In genomic region chr4:132972101-132972500, GRCm38 (mm10) we compare ENCODE assay signal across 14 mouse cellular contexts. TPM values are rescaled to one million over a fixed set of nuclear protein-coding genes. Genes with fewer than 3 reads are reported as not detected.
A peak's percentile ranks its signal among the peaks of the same experiment; 100 is the strongest.
DNase-seq lines count a peak whose midpoint lies in the region; ATAC-seq and TF ChIP-seq lines count a peak whose summit lies in the region.
"Had no signal": no experiment of that assay in that cellular context is flagged by ENCODE, and none has a peak within 500 bp of the region (broad histone marks: within the 10 kb centered on the region; RNA-seq: fewer than 3 reads in every experiment).

No protein-coding gene starts in this region.

- H3K9me3 ChIP-seq in lung, postnatal 0 days (ENCODE audit: low read length), result no peaks in the 10 kb centered on the region
- no peaks in the 10 kb centered on the region for H3K9me3 ChIP-seq in E14TG2a.4 (ENCODE audit: low read length)
- H3K9me3 ChIP-seq in limb, embryonic 10.5 days (replicated peaks), result no peaks in the 10 kb centered on the region
- no peaks in the 10 kb centered on the region for H3K9me3 ChIP-seq in forebrain, embryonic 12.5 days
- H3K9me3 ChIP-seq: heart, embryonic 15.5 days; limb, embryonic 13.5 days; midbrain, embryonic 13.5 days had no signal

- H3K9ac ChIP-seq in lung, postnatal 0 days (replicated peaks; ENCODE audit: low read depth), result no peak overlapping the region
- no peak overlapping the region for H3K9ac ChIP-seq in forebrain, embryonic 12.5 days
- H3K9ac ChIP-seq: forebrain, postnatal 0 days; heart, embryonic 15.5 days; limb, embryonic 13.5 days; midbrain, embryonic 13.5 days had no signal

- no peak overlapping the region for H3K4me3 ChIP-seq in lung, postnatal 0 days (ENCODE audit: low read depth, low read length)
- H3K4me3 ChIP-seq in E14TG2a.4 (replicated peaks; ENCODE audit: low read length), result 0 out of 2 replicates have a peak overlapping the region, but pooled peaks have one; percentile 71
- H3K4me3 ChIP-seq in limb, embryonic 10.5 days, result no peak overlapping the region
- H3K4me3 ChIP-seq in forebrain, embryonic 12.5 days (replicated peaks), result no peak overlapping the region
- H3K4me3 ChIP-seq: heart, embryonic 15.5 days; limb, embryonic 13.5 days; midbrain, embryonic 13.5 days had no signal

- DNase-seq in lung, postnatal 0 days (ENCODE audit: low spot score), result peak; percentile 21
- no peak for DNase-seq in lung, postnatal 14 days
- no peak for DNase-seq in limb, embryonic 10.5 days (ENCODE audit: low spot score)
- DNase-seq in thymus, postnatal 25 days, result peak; percentile 72
- no peak for DNase-seq in frontal cortex, postnatal 36 days (ENCODE audit: low spot score in 2 of 2)
- DNase-seq: forebrain, postnatal 0 days; gastrocnemius, postnatal 25 days; kidney, postnatal 10 days; layer of hippocampus, postnatal 36 days had no signal

- H3K36me3 ChIP-seq in lung, postnatal 0 days (ENCODE audit: insufficient read depth, low read length), result no peaks in the 10 kb centered on the region
- no peaks in the 10 kb centered on the region for H3K36me3 ChIP-seq in E14TG2a.4 (ENCODE audit: insufficient read depth, low read length)
- H3K36me3 ChIP-seq in limb, embryonic 10.5 days, result no peaks in the 10 kb centered on the region
- H3K36me3 ChIP-seq in forebrain, embryonic 12.5 days (replicated peaks), result no peaks in the 10 kb centered on the region
- H3K36me3 ChIP-seq: heart, embryonic 15.5 days; limb, embryonic 13.5 days; midbrain, embryonic 13.5 days had no signal

- H3K27me3 ChIP-seq in lung, postnatal 0 days (replicated peaks; ENCODE audit: insufficient read depth, low read length), result no peaks in the 10 kb centered on the region
- H3K27me3 ChIP-seq in E14TG2a.4 (ENCODE audit: insufficient read depth, low read length), result peaks cover 3% of the 10 kb centered on the region
- H3K27me3 ChIP-seq in limb, embryonic 10.5 days (ENCODE audit: low read depth, poor library complexity, severe bottlenecking), result peaks cover 54% of the 10 kb centered on the region
- H3K27me3 ChIP-seq in forebrain, embryonic 12.5 days, result peaks cover 54% of the 10 kb centered on the region

- no peak for ATAC-seq in lung, postnatal 0 days
- no peak for ATAC-seq in forebrain, embryonic 12.5 days (ENCODE audit: low FRiP score)
- ATAC-seq: forebrain, postnatal 0 days; midbrain, embryonic 13.5 days had no signal

- no peak for TF ChIP-seq CTCF in lung, postnatal 0 days (IDR thresholded peaks at IDR 0.05)
- no peak for TF ChIP-seq CTCF in E14TG2a.4 (conservative IDR thresholded peaks at IDR 0.05; ENCODE audit: low read length)

- H3K27ac ChIP-seq in lung, postnatal 0 days (ENCODE audit: low read length), result no peak overlapping the region
- peak overlapping the region; percentile 30; the same call in 1 of the 2 replicates for H3K27ac ChIP-seq in limb, embryonic 10.5 days
- no peak overlapping the region for H3K27ac ChIP-seq in forebrain, embryonic 12.5 days
- H3K27ac ChIP-seq: heart, embryonic 15.5 days; limb, embryonic 13.5 days; midbrain, embryonic 13.5 days had no signal

- no peak for TF ChIP-seq EP300 in lung, postnatal 0 days (IDR thresholded peaks at IDR 0.05)

- H3K4me1 ChIP-seq in lung, postnatal 0 days (ENCODE audit: insufficient read depth, low read depth, low read length), result peaks cover 19% of the 10 kb centered on the region; the same call in 1 of the 2 replicates
- H3K4me1 ChIP-seq in E14TG2a.4 (replicated peaks; ENCODE audit: low read depth, low read length), result peaks cover 97% of the 10 kb centered on the region
- peaks cover 51% of the 10 kb centered on the region for H3K4me1 ChIP-seq in limb, embryonic 10.5 days
- H3K4me1 ChIP-seq in forebrain, embryonic 12.5 days, result peaks cover 31% of the 10 kb centered on the region

- 50% methylated on average over 3 of the region's 3 CpGs for WGBS in lung, postnatal 0 days
- WGBS in limb, embryonic 10.5 days, result 66% methylated on average over 3 of the region's 3 CpGs
- 77% methylated on average over 3 of the region's 3 CpGs for WGBS in forebrain, embryonic 12.5 days

- H3K4me2 ChIP-seq in lung, postnatal 0 days (replicated peaks; ENCODE audit: low read depth, low read length), result no peak overlapping the region
- H3K4me2 ChIP-seq in forebrain, embryonic 12.5 days, result no peak overlapping the region
- H3K4me2 ChIP-seq: heart, embryonic 15.5 days; limb, embryonic 13.5 days; midbrain, embryonic 13.5 days had no signal

RNA-seq across cellular contexts. Expression of gene Fgr, which starts 1.8 kb away (rescaled TPM):
- polyA plus RNA-seq in lung, postnatal 0 days (2015; fragmentation: Nextera tagmentation; extraction: Ambion mirVana), result 4.0 and 4.7 TPM in 2 replicates
- 0.19 and 0.33 TPM in 2 replicates for polyA plus RNA-seq in limb, embryonic 10.5 days (2016; fragmentation: Nextera tagmentation; extraction: Ambion mirVana)
- 0.12 and 0.20 TPM in 2 replicates for polyA plus RNA-seq in forebrain, embryonic 12.5 days (2016; fragmentation: Nextera tagmentation; extraction: Ambion mirVana)

RNA-seq across cellular contexts. Expression of gene Ahdc1, which starts 39.0 kb away (rescaled TPM):
- polyA plus RNA-seq in lung, postnatal 0 days (2015; fragmentation: Nextera tagmentation; extraction: Ambion mirVana), result 3.9 and 4.4 TPM in 2 replicates
- polyA plus RNA-seq in limb, embryonic 10.5 days (2016; fragmentation: Nextera tagmentation; extraction: Ambion mirVana), result 13.0 and 13.8 TPM in 2 replicates
- polyA plus RNA-seq in forebrain, embryonic 12.5 days (2016; fragmentation: Nextera tagmentation; extraction: Ambion mirVana), result 7.2 and 8.1 TPM in 2 replicates

RNA-seq across cellular contexts. Expression of gene Fam76a, which starts 49.7 kb away (rescaled TPM):
- polyA plus RNA-seq in lung, postnatal 0 days (2015; fragmentation: Nextera tagmentation; extraction: Ambion mirVana), result 53.9 and 57.6 TPM in 2 replicates
- polyA plus RNA-seq in limb, embryonic 10.5 days (2016; fragmentation: Nextera tagmentation; extraction: Ambion mirVana), result 25.7 and 27.9 TPM in 2 replicates
- 30.3 and 31.3 TPM in 2 replicates for polyA plus RNA-seq in forebrain, embryonic 12.5 days (2016; fragmentation: Nextera tagmentation; extraction: Ambion mirVana)

Comparison
In these comparisons a context has a peak if more than half of its experiments do, and no peak if none do; other contexts are left out.
1. DNase-seq: peak in lung, postnatal 0 days (single experiment) and thymus, postnatal 25 days (single experiment); none in lung, postnatal 14 days (single experiment), limb, embryonic 10.5 days (single experiment) and frontal cortex, postnatal 36 days (0 of 2).